Comparison of ENCODE assay signal across 25 mouse cellular contexts in the genomic region with DNA sequence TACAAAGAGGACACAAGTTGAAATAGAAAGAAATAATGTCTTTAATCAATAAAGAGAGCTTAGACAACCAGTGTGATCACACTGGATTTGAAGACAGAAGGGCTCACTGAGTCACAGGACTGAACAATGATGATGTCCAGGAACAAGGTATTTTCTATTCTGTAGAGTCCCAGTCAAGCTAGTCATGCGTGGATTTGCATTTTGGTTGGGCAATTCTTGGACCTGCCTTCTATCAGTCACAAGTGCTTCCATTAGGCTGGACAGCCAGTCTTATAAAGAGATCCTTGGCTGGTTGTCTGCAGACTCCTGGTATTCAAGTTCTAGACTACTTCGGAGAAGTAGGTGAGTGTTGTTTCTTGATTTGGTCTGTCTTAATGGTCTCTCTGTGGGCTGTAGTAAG. TPM values are rescaled to one million over a fixed set of nuclear protein-coding genes. Genes with fewer than 3 reads are reported as not detected.
DNase-seq lines count a peak whose midpoint lies in the region; ATAC-seq and TF ChIP-seq lines count a peak whose summit lies in the region.
"Had no signal": no experiment of that assay in that cellular context is flagged by ENCODE, and none has a peak within 500 bp of the region (broad histone marks: within the 10 kb centered on the region; RNA-seq: fewer than 3 reads in every experiment).

Gene Sprr2i, plus strand, starts transcription at position 301 of the 400 bp plus-strand sequence.

- H3K27me3 ChIP-seq in heart, embryonic 12.5 days (replicated peaks): no peaks in the 10 kb centered on the region
- H3K27me3 ChIP-seq in stomach, postnatal 0 days (ENCODE audit: control insufficient read depth, insufficient read depth, low read length): no peaks in the 10 kb centered on the region
- H3K27me3 ChIP-seq: CH12.LX had no signal

- H3K4me2 ChIP-seq in heart, embryonic 12.5 days: no peak within 1 kb of the TSS
- H3K4me2 ChIP-seq in stomach, postnatal 0 days (replicated peaks; ENCODE audit: low read depth): no peak within 1 kb of the TSS

- DNase-seq in heart, adult 11 months: peak; percentile 21
- DNase-seq in stomach, postnatal 0 days (ENCODE audit: low spot score): no peak
- DNase-seq: adrenal gland, adult 2 months; adrenal gland, adult 8-10 months; adrenal gland, postnatal 10 days; adrenal gland, postnatal 14 days; adrenal gland, postnatal 25 days; adrenal gland, postnatal 36 days; B cell, adult 2 months; cerebellum, adult 11 months; cerebellum, adult 11-12 months; cerebellum, adult 18-20 months had no signal

- no peaks in the 10 kb centered on the region for H3K36me3 ChIP-seq in heart, embryonic 12.5 days
- no peaks in the 10 kb centered on the region for H3K36me3 ChIP-seq in stomach, postnatal 0 days (ENCODE audit: control insufficient read depth, insufficient read depth, low read length)
- H3K36me3 ChIP-seq: G1E had no signal

- TF ChIP-seq CTCF in stomach, postnatal 0 days (IDR thresholded peaks at IDR 0.05; ENCODE audit: low read depth): no peak

- 76% methylated on average over 2 of the region's 2 CpGs for WGBS in heart, embryonic 12.5 days
- WGBS in stomach, postnatal 0 days: 93% methylated on average over 2 of the region's 2 CpGs

- ATAC-seq in heart, embryonic 12.5 days (ENCODE audit: insufficient number of reproducible peaks, low FRiP score): no peak
- ATAC-seq in stomach, postnatal 0 days (ENCODE audit: low FRiP score, low TSS enrichment): no peak
- ATAC-seq in granulocyte monocyte progenitor cell, adult 5-6 weeks (replicated peaks; ENCODE audit: poor library complexity, severe bottlenecking): no peak
- ATAC-seq: activated CD4-positive, CD25-positive, alpha-beta regulatory T cell, adult 4 months; CD4-positive, CD25-positive, alpha-beta regulatory T cell, adult 4 months; Patski had no signal

- no peaks in the 10 kb centered on the region for H3K9me3 ChIP-seq in heart, embryonic 12.5 days (replicated peaks)
- H3K9me3 ChIP-seq in stomach, postnatal 0 days (ENCODE audit: control insufficient read depth, low read length): no peaks in the 10 kb centered on the region

- no peaks in the 10 kb centered on the region for H3K4me1 ChIP-seq in heart, embryonic 12.5 days (replicated peaks)
- no peaks in the 10 kb centered on the region for H3K4me1 ChIP-seq in stomach, postnatal 0 days (replicated peaks; ENCODE audit: control insufficient read depth, insufficient read depth)

- no peak within 1 kb of the TSS for H3K4me3 ChIP-seq in heart, embryonic 12.5 days
- no peak within 1 kb of the TSS for H3K4me3 ChIP-seq in stomach, postnatal 0 days (ENCODE audit: low read depth, low read length)

- H3K9ac ChIP-seq in heart, embryonic 12.5 days: no peak within 1 kb of the TSS
- no peak within 1 kb of the TSS for H3K9ac ChIP-seq in stomach, postnatal 0 days (ENCODE audit: low read length)

- TF ChIP-seq EP300 in stomach, postnatal 0 days (optimal IDR thresholded peaks at IDR 0.05): no peak

- no peak within 1 kb of the TSS for H3K27ac ChIP-seq in heart, embryonic 12.5 days (ENCODE audit: poor library complexity, severe bottlenecking)
- H3K27ac ChIP-seq in stomach, postnatal 0 days (replicated peaks): no peak within 1 kb of the TSS

RNA-seq across cellular contexts. Expression of gene Sprr2i, which starts in this region (rescaled TPM):
- not detected in 2 replicates for polyA plus RNA-seq in heart, embryonic 12.5 days (2016; fragmentation: Nextera tagmentation; extraction: Ambion mirVana)
- 24.7 and 26.7 TPM in 2 replicates for polyA plus RNA-seq in stomach, postnatal 0 days (2015; fragmentation: Nextera tagmentation; extraction: Ambion mirVana)
- total RNA-seq in granulocyte monocyte progenitor cell, adult 5-6 weeks (2014; fragmentation: Nextera tagmentation): not detected in 2 replicates
- not detected in 2 replicates for total RNA-seq in granulocyte monocyte progenitor cell, adult 5-6 weeks (2017)
- total RNA-seq: adrenal gland, adult 18-20 months; adrenal gland, adult 2 months; adrenal gland, adult 8-10 months; adrenal gland, postnatal 10 days; adrenal gland, postnatal 14 days; adrenal gland, postnatal 25 days; adrenal gland, postnatal 36 days; adrenal gland, postnatal 4 days; CH12.LX; ES-E14; G1E; MEL had no signal
- polyA plus RNA-seq: activated CD4-positive, CD25-positive, alpha-beta regulatory T cell, adult 4 months; adrenal gland, adult 2 months; brain, embryonic 14.5 days; C2C12; CD4-positive, CD25-positive, alpha-beta regulatory T cell, adult 4 months; G1E; Patski had no signal

Comparison
In these comparisons a context has a peak if more than half of its experiments do, and no peak if none do; other contexts are left out.
1. RNA of gene Sprr2i (polyA plus RNA-seq): 24.7 to 26.7 TPM in stomach, postnatal 0 days; not detected in heart, embryonic 12.5 days; every median in the first group is over 10 times any median in the second.